Comparison of ENCODE assay signal across 10 mouse cellular contexts in genomic region chrX:166931048-166931447, GRCm38 (mm10).
DNase-seq lines count a peak whose midpoint lies in the region; ATAC-seq and TF ChIP-seq lines count a peak whose summit lies in the region.
"Had no signal": no experiment of that assay in that cellular context is flagged by ENCODE, and none has a peak within 500 bp of the region (broad histone marks: within the 10 kb centered on the region; RNA-seq: fewer than 3 reads in every experiment).

No protein-coding gene starts in this region.

- 0 out of 2 replicates have a peak, but pooled peaks have one; percentile 41 for ATAC-seq in intestine, embryonic 16.5 days
- no peak for ATAC-seq in intestine, postnatal 0 days

- no peak overlapping the region for H3K4me2 ChIP-seq in intestine, embryonic 16.5 days (ENCODE audit: low read depth, low read length)
- no peak overlapping the region for H3K4me2 ChIP-seq in intestine, postnatal 0 days (replicated peaks; ENCODE audit: low read depth)
- H3K4me2 ChIP-seq: neural tube, embryonic 15.5 days had no signal

- H3K9me3 ChIP-seq in intestine, embryonic 16.5 days (ENCODE audit: control insufficient read depth, low read length) = no peaks in the 10 kb centered on the region
- H3K9me3 ChIP-seq in intestine, postnatal 0 days (ENCODE audit: control insufficient read depth) = no peaks in the 10 kb centered on the region
- H3K9me3 ChIP-seq: neural tube, embryonic 15.5 days had no signal

- 0 out of 2 replicates have a peak overlapping the region, but pooled peaks have one; percentile 14 for H3K27ac ChIP-seq in intestine, embryonic 16.5 days (ENCODE audit: low read length)
- no peak overlapping the region for H3K27ac ChIP-seq in intestine, postnatal 0 days (ENCODE audit: low read depth, low read length)
- peak overlapping the region; percentile 76 for H3K27ac ChIP-seq in kidney, adult 2 months (ENCODE audit: insufficient read depth, low read depth, low read length)
- H3K27ac ChIP-seq: neural tube, embryonic 15.5 days had no signal

- no peaks in the 10 kb centered on the region for H3K36me3 ChIP-seq in intestine, embryonic 16.5 days (ENCODE audit: control insufficient read depth, insufficient read depth, low read length)
- no peaks in the 10 kb centered on the region for H3K36me3 ChIP-seq in intestine, postnatal 0 days (ENCODE audit: control insufficient read depth, insufficient read depth)
- H3K36me3 ChIP-seq in kidney, adult 2 months (ENCODE audit: control insufficient read depth, insufficient read depth, low read length) = no peaks in the 10 kb centered on the region
- H3K36me3 ChIP-seq: neural tube, embryonic 15.5 days had no signal

- H3K4me3 ChIP-seq in intestine, embryonic 16.5 days (ENCODE audit: low read length) = no peak overlapping the region
- H3K4me3 ChIP-seq in intestine, postnatal 0 days (ENCODE audit: low read depth, low read length) = no peak overlapping the region
- no peak overlapping the region for H3K4me3 ChIP-seq in kidney, adult 2 months (ENCODE audit: insufficient read depth, low read depth, low read length)
- H3K4me3 ChIP-seq: neural tube, embryonic 15.5 days had no signal

- no peak overlapping the region for H3K9ac ChIP-seq in intestine, embryonic 16.5 days (ENCODE audit: low read depth, low read length)
- no peak overlapping the region for H3K9ac ChIP-seq in intestine, postnatal 0 days (ENCODE audit: low read depth, low read length)
- H3K9ac ChIP-seq: neural tube, embryonic 15.5 days had no signal

- TF ChIP-seq POLR2A in kidney, adult 2 months (IDR thresholded peaks at IDR 0.05; ENCODE audit: low read depth, low read length) = no peak

- no peaks in the 10 kb centered on the region for H3K4me1 ChIP-seq in intestine, embryonic 16.5 days (ENCODE audit: control insufficient read depth, insufficient read depth, low read length)
- no peaks in the 10 kb centered on the region for H3K4me1 ChIP-seq in intestine, postnatal 0 days (replicated peaks; ENCODE audit: control insufficient read depth, insufficient read depth, low read length)
- no peaks in the 10 kb centered on the region for H3K4me1 ChIP-seq in kidney, adult 2 months (ENCODE audit: control insufficient read depth, insufficient read depth, low read length)
- H3K4me1 ChIP-seq: neural tube, embryonic 15.5 days had no signal

- H3K27me3 ChIP-seq in intestine, embryonic 16.5 days (replicated peaks; ENCODE audit: control insufficient read depth, insufficient read depth, low read length) = 0 out of 2 replicates have a peak, but pooled peaks cover 8% of the 10 kb centered on the region
- peaks cover 2% of the 10 kb centered on the region; the same call in 1 of the 2 replicates for H3K27me3 ChIP-seq in intestine, postnatal 0 days (replicated peaks; ENCODE audit: control insufficient read depth, insufficient read depth, low read length)
- H3K27me3 ChIP-seq in kidney, adult 2 months (replicated peaks; ENCODE audit: control insufficient read depth, insufficient read depth, low read length) = no peaks in the 10 kb centered on the region

- 45% methylated on average over 4 of the region's 4 CpGs for WGBS in intestine, embryonic 16.5 days
- WGBS in intestine, postnatal 0 days = 45% methylated on average over 4 of the region's 4 CpGs
- 36% methylated on average over 4 of the region's 4 CpGs for WGBS in kidney, adult 2 months

- TF ChIP-seq CTCF in intestine, postnatal 0 days (IDR thresholded peaks at IDR 0.05; ENCODE audit: low read depth) = no peak
- TF ChIP-seq CTCF in kidney, adult 2 months (conservative IDR thresholded peaks at IDR 0.05; ENCODE audit: insufficient read depth, insufficient read length, low read depth, low read length) = no peak

- DNase-seq in heart, adult 8-10 months (ENCODE audit: low spot score) = peak; percentile 40
- DNase-seq in kidney, adult 2 months = peak; percentile 71
- DNase-seq in lung, postnatal 14 days = peak; percentile 3
- DNase-seq in layer of hippocampus, adult 18-20 months (ENCODE audit: low spot score in 2 of 2) = no peak
- DNase-seq in gastrocnemius, adult 18-20 months (ENCODE audit: low spot score) = no peak
- DNase-seq: cerebellum, postnatal 10 days; thymus, adult 2 months had no signal

Comparison
In these comparisons a context has a peak if more than half of its experiments do, and no peak if none do; other contexts are left out.
1. DNase-seq: peak in heart, adult 8-10 months (single experiment), kidney, adult 2 months (single experiment) and lung, postnatal 14 days (single experiment); none in layer of hippocampus, adult 18-20 months (0 of 2) and gastrocnemius, adult 18-20 months (single experiment).